Mouse (Mus musculus) limb, embryonic 14.5 days (tissue): ENCODE results near the gene Fut2. TPM values are rescaled to one million over a fixed set of nuclear protein-coding genes. Genes with fewer than 3 reads are reported as not detected.
A peak's percentile ranks its signal among the peaks of the same experiment; 100 is the strongest.

ENCODE experiments used
- ATAC-seq: fragments of 200-750 bp; cut with Nextera tagmentation; 2 replicates; pipeline ENCODE4 v1.8.0; 2017; ENCODE audit warnings: low read depth, moderate number of reproducible peaks, moderate TSS enrichment; ENCODE audit not compliant: low FRiP score
- DNase-seq: peaks from one replicate; pipeline ENCODE4 v3.0.0-alpha.2; 2015; ENCODE audit warnings: low spot score
- H3K27ac ChIP-seq: fragments of 300-500 bp; sonication (generic); replicated peaks from 2 replicates; pipeline ENCODE4 v1.5.1; 2014; ENCODE audit warnings: low read depth, mild to moderate bottlenecking, low read length, moderate library complexity, mixed read lengths
- H3K27me3 ChIP-seq: fragments of 300-500 bp; sonication (generic); 2 replicates; pipeline ENCODE4 v1.6.1; 2014; ENCODE audit warnings: low read length, mixed read lengths; ENCODE audit not compliant: control insufficient read depth, insufficient read depth
- H3K36me3 ChIP-seq: fragments of 300-500 bp; sonication (generic); 2 replicates; pipeline ENCODE4 v1.6.1; 2014; ENCODE audit warnings: mild to moderate bottlenecking, low read length, moderate library complexity, mixed read lengths; ENCODE audit not compliant: control insufficient read depth, insufficient read depth
- H3K4me1 ChIP-seq: fragments of 300-500 bp; sonication (generic); 2 replicates; pipeline ENCODE4 v1.6.1; 2014; ENCODE audit warnings: antibody characterized with exemption, low read length, mixed read lengths; ENCODE audit not compliant: control insufficient read depth, insufficient read depth
- H3K4me2 ChIP-seq: fragments of 300-500 bp; sonication (generic); replicated peaks from 2 replicates; pipeline ENCODE4 v1.6.1; 2014; ENCODE audit warnings: low read depth, mild to moderate bottlenecking, low read length, moderate library complexity; ENCODE audit not compliant: severe bottlenecking
- H3K4me3 ChIP-seq: fragments of 300-500 bp; sonication (generic); replicated peaks from 2 replicates; pipeline ENCODE4 v1.5.1; 2014; ENCODE audit warnings: low read length
- H3K9ac ChIP-seq: fragments of 300-500 bp; sonication (generic); 2 replicates; pipeline ENCODE4 v1.6.1; 2014; ENCODE audit warnings: mild to moderate bottlenecking, low read depth, low read length, moderate library complexity; ENCODE audit not compliant: severe bottlenecking
- H3K9me3 ChIP-seq: fragments of 300-500 bp; sonication (generic); 2 replicates; pipeline ENCODE4 v1.6.1; 2016; ENCODE audit warnings: low read length; ENCODE audit not compliant: control insufficient read depth
- POLR2A ChIP-seq: fragments of 200-500 bp; IDR thresholded peaks from 2 replicates; pipeline ENCODE4 v1.8.0; 2012; ENCODE audit warnings: inconsistent platforms, mild to moderate bottlenecking, moderate library complexity, borderline replicate concordance; ENCODE audit not compliant: insufficient read depth, insufficient read length; ENCODE audit errors: extremely low read depth
- WGBS: fragments of 180-500 bp; shearing (Covaris S2); extraction: QIAGEN DNeasy Blood & Tissue Kit; methylation state at CpG from one replicate; pipeline ENCODE4 v1.1.7; 2014; 5-methylcytosine and 5-hydroxymethylcytosine counted together
- polyA plus RNA-seq, 2 experiments: library from polyadenylated mRNA; depleted of rRNA in 1 of 2; stranded (reverse) in 1 of 2; unstranded in 1 of 2; fragments of >200 nt; fragmentation: Nextera tagmentation in 1 of 2; extraction: Ambion mirVana in 1 of 2; gene quantifications; 2 replicates each; pipeline versions ENCODE4 v1.2.1 to v1.2.3; 2012 to 2014

Fut2 gene
- polyA plus RNA-seq, 2 experiments = 1.4 to 2.9 TPM

DNA sequence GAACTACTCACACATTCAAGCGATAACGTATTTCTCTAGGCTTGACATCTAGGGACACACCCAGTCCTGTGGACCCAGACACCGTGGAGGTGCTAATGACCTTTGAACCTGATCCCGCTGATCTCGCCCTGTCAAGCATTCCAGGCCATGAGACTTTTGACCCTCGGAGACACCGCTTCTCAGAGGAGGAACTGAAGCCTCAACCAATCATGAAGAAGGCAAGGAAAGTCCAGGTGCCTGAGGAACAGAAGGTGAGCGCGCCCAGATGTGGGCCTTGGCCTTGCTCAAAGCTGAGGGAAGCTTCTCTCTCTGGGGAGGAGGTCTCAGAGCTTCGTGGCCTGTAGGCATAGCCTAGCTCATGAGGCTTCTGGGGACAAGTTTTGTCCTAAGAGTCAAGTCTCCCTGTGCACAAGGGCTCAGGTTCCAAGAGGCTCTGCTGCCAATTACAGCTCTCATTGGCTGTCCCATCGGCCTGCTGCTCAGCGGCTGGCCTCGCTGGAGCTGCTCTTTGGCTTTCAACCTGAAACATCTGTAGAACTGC, 42.1 kb upstream of the Fut2 start:
- H3K4me2 ChIP-seq = peak overlapping the region; percentile 88
- peaks cover 28% of the 10 kb centered on the region for H3K4me1 ChIP-seq
- peak overlapping the region; percentile 74; the same call in 1 of the 2 replicates for H3K27ac ChIP-seq
- peak overlapping the region; percentile 63 for H3K4me3 ChIP-seq
- H3K27me3 ChIP-seq = no peaks in the 10 kb centered on the region
- 29% methylated on average over 13 of the region's 13 CpGs for WGBS
- no peak overlapping the region for H3K9ac ChIP-seq
- DNase-seq (no peak), ATAC-seq (no peak)
- TF ChIP-seq POLR2A = no peak
- no peaks in the 10 kb centered on the region for H3K9me3 ChIP-seq
- peaks cover 43% of the 10 kb centered on the region for H3K36me3 ChIP-seq

GRCm38 (mm10) chr7:45707375-45707967, 41.3 kb upstream of the Fut2 start:
- no peak for TF ChIP-seq POLR2A
- H3K27me3 ChIP-seq = no peaks in the 10 kb centered on the region
- peaks cover 34% of the 10 kb centered on the region for H3K36me3 ChIP-seq
- no peak overlapping the region for H3K9ac ChIP-seq
- H3K27ac ChIP-seq = peak overlapping the region; percentile 74
- no peaks in the 10 kb centered on the region for H3K9me3 ChIP-seq
- ATAC-seq (peak; percentile 25), DNase-seq (peak; percentile 84)
- WGBS = 0% methylated on average over 27 of the region's 27 CpGs
- peaks cover 29% of the 10 kb centered on the region for H3K4me1 ChIP-seq
- peak overlapping the region; percentile 63 for H3K4me3 ChIP-seq
- H3K4me2 ChIP-seq = peak overlapping the region; percentile 88

GRCm38 (mm10) chr7:45706721-45707241, 40.6 kb upstream of the Fut2 start:
- Histone ChIP-seq H3K4me2 (peak overlapping the region; percentile 88), H3K36me3 (peaks cover 27% of the 10 kb centered on the region), H3K9ac (peak overlapping the region; percentile 60), H3K9me3 (no peaks in the 10 kb centered on the region), H3K27ac (peak overlapping the region; percentile 74), H3K27me3 (no peaks in the 10 kb centered on the region), H3K4me3 (peak overlapping the region; percentile 63), H3K4me1 (peaks cover 29% of the 10 kb centered on the region)
- WGBS = 0% methylated on average over 31 of the region's 45 CpGs
- no peak for ATAC-seq
- DNase-seq = peak; percentile 58
- no peak for TF ChIP-seq POLR2A

- no peak for ATAC-seq
- DNase-seq = peak; percentile 52
- 1% methylated on average over 7 of the region's 7 CpGs for WGBS
- Histone ChIP-seq H3K9me3 (no peaks in the 10 kb centered on the region), H3K27ac (peak overlapping the region; percentile 79; the same call in 1 of the 2 replicates), H3K9ac (peak overlapping the region; percentile 44; the same call in 1 of the 2 replicates), H3K4me3 (peak overlapping the region; percentile 63), H3K4me1 (peaks cover 35% of the 10 kb centered on the region), H3K36me3 (peaks cover 18% of the 10 kb centered on the region), H3K4me2 (peak overlapping the region; percentile 88), H3K27me3 (no peaks in the 10 kb centered on the region)
- no peak for TF ChIP-seq POLR2A
Observed at GRCm38 (mm10) chr7:45705873-45706281, 39.7 kb upstream of the Fut2 start.

GRCm38 (mm10) chr7:45705443-45705864, 39.3 kb upstream of the Fut2 start:
- Histone ChIP-seq H3K27ac (peak overlapping the region; percentile 79), H3K9me3 (no peaks in the 10 kb centered on the region), H3K4me3 (peak overlapping the region; percentile 63), H3K36me3 (peaks cover 14% of the 10 kb centered on the region), H3K27me3 (0 out of 2 replicates have a peak, but pooled peaks cover 2% of the 10 kb centered on the region), H3K4me1 (peaks cover 37% of the 10 kb centered on the region), H3K9ac (peak overlapping the region; percentile 44; the same call in 1 of the 2 replicates), H3K4me2 (peak overlapping the region; percentile 88)
- TF ChIP-seq POLR2A = no peak
- DNase-seq = peak; percentile 20
- 2% methylated on average over 21 of the region's 21 CpGs for WGBS
- ATAC-seq = no peak
